Mouse (Mus musculus) MEL-GATA-1-ER (cell line): ENCODE results near the gene B830017H08Rik.

Experiments used
- DNase-seq: peaks from one replicate; pipeline ENCODE4 v3.0.0-alpha.2; 2012; ENCODE audit warnings: low read depth; ENCODE audit errors: extremely low read depth

The B830017H08Rik gene

DNA sequence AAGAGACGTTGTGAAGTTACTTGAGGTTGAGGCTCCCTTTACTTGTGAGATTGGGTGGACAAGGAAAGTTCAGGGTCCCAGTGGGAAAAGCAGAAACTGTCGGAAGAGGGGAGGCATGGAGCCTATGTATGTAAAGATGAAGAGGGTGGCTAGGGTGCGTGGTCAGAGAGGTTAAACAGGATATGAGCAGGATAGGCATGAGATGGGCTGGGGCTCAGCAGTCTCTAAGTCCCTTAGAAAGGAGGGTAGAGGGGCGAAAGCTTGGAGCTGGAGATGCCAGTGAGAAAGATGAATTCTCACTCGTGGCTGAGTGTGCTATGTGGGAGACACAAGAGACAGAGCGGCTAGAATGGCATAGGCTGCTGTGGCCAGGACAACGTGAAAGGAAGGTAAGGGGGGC is at the start of gene B830017H08Rik:
B830017H08Rik (plus strand) TSS at position 301 of the 400 bp plus-strand sequence.
- no peak for DNase-seq

DNA sequence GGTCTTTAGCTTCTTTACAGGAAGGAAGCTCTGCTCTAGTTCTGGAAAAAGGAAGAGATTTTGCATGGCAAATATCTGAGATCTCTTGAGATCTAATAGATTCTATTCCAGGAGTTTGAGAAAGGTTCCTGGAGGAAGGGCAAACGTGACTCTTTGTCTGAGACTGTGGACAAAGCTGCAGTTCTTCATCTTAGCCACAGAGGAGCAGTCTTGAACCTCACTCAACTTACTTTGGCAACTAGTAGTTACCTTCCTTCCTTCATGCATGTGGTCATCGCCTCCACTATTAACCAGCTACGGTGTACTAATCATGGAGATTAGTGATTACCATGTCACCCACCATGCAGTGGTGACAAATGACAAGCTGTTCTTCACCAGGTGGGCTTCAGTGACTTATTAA is 47.6 kb upstream of the B830017H08Rik start:
- DNase-seq = no peak

DNA sequence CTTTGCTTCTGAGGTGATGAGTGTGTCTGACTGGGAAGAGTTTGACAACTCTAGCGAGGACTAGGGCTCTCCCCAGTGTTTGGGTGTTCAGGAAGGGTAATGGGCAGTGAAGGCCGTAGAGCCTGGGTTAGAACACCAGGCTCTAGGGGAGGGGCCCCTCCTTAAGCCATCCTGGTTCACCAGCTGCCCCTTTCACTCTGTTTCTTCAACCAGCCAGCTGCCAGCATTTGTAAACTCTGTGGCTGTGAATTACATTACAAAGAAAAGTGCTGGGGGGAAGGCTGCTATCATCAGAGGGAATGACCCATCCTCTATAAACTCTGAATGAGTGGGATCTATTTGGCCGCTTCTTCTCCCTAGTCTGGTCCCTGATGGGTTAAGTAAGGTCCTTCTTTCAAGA is 40.2 kb upstream of the B830017H08Rik start:
- DNase-seq = no peak

DNA sequence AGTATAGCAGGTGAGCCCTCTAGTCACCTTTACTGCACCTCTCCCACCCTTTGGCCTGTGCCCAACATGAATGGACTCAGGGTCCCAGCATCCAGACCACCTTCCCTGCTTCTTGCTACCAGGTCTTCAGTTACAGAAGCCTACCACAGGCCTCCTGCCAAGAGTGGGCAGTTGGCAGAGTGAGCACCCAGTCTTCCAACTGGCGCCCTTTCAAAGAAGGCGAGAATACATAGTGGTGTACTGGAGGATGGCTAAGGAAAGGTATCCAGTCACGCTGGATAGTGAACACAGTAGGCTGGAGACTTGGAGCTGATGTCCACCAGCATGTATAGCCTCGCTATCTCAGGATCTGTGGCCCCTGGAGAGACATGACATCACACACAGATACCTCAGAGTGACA is 38.9 kb upstream of the B830017H08Rik start:
- DNase-seq = no peak

DNA sequence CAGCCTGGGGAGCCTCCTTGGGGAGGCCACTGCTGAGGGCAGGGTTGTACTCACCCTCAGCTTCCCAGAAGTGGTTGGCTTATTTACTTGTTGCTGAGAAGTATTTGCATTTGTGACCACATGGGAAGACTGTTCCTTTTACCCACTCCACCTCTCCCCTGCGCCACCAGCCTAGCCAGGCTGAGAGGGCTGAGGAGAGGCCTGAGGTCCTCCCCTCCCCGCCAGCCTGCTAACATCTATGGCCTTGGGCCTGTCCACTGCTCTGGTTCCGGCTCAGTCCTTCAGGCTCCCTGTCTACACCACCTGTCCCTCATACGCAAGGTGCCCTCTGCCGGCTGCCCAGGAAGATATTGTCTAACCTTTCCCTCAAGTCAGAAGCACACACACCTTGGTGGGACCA is 37.3 kb upstream of the B830017H08Rik start:
- DNase-seq = no peak

DNA sequence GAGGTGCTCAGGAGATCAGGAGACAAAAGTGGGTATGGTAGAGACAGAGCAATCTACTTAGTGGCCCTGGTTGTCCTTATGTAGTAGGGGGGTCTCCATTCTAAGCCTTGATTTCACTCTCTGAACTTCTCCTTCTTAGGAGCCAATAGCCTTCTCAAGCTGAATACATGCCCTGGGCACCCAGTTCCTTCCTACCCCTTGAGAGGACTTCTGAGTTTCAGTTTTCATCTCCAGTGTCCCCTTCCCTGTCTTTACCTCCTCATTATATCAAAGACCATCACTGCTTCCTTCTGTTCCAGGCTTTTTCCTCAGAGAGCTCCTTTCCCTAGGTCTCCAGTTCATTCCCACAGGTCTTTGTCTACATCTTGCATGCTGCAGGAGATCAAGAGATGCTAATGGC is 36.4 kb upstream of the B830017H08Rik start:
- DNase-seq = no peak

DNA sequence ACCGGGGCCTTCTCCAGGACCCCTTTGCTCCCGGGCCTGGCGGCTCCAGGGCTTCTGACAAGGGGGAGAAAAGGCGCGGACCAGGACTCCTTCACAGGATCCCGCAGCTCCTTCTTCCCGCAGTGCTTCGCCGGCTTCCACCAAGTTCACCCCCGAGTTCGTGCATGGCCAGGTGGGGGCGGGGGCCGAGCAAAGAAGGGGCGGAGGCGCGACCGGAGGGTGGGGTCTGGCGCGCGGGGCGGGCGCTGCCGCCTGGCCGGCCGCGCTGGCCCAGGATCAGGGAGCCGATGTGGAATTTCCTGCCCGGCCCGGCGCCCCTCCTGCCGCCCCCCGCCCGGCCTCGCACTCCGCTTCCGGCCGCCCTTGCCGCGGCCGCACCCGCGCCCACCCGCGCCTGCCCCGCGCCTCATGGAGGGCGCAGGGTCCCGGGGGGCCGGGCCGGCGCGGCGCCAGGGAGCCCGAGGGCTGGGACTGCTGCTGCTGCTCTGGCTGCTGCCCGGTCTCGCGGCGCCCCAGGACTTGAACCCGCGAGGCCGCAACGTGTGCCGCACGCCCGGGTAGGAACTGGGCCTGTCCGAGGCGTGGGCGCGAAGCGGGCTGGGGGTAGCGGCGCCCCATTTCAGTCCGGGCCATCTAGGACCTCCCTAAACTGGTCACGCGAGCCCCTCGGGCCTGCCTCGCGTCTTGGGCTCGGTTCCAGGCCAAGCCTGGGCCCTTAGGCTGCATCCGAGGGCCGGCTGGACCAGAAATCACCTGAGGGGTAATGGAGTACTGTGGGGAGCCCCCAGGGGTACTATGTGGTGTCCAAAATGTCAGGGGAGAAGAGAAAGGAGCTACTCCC is 35.7 kb upstream of the B830017H08Rik start, which contains the start of gene Scarf2:
Scarf2 (plus strand) TSS at position 312 of the 841 bp plus-strand sequence.
- no peak for DNase-seq

DNA sequence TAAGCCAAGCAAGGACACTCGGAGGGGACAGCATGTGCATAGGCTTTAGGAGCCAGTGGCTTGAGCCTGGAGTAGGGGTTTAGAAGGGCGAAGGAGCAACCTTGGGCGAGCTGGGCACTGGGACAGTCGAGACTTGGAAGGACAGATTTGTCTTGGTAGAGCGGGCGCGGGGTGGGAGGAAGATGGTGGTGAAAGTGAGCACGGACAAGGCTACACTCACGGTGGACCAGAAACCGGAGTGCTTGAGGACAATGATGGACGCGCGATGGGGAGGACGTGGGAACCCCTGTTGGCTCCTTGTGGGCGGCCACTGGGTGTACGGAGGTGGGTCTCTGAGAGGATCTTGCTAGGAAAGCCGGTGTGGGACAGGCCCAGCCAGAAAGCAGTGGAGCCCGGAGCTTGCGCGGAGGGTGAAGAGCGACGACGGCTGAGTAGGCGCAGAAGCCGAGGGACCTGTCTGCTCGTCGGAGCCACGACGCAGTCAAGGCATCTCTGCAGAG is 35.1 kb upstream of the B830017H08Rik start:
- DNase-seq = no peak

DNA sequence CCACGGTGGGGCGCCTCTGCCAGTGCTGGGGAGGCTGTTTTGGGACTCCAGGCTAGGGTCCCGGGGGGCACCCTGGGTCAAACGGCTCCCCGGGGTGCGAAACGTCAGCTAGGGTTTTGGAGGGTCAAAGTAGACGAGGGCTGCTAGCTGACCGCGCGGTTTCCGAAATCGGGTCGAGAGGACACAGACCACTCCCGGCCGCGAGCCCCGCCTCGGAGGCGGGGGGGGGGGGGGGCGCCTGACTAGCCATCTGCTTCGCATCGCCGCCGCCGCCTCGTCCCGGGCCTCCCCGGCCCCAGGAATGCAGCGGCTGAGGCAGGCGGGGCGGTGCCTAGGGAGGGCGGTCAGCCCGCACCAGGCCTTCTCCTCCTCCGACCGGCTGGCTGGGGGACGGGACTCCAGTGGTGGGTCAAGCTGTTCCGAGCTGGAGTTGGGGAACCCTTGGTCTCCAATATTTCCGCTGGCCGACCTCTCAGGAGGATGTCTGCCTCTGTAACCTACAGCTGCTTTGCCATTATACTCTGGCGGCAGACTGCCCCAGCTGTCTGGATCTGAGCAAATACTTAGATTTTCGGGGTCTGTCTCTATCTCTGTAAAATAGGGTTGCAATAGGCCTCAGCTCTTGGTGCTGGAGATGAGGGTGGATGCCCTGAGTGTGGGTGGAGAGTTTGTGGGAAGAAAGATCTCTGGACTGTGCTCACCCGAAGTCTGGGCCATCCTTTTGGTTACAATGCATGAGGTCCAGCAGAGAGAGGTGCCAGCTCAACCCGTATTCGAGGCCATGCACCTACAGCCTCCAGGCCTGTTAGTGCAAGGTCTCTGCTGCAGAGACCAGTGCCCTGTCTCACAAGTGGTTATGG is 34.4 kb upstream of the B830017H08Rik start:
- DNase-seq = no peak

DNA sequence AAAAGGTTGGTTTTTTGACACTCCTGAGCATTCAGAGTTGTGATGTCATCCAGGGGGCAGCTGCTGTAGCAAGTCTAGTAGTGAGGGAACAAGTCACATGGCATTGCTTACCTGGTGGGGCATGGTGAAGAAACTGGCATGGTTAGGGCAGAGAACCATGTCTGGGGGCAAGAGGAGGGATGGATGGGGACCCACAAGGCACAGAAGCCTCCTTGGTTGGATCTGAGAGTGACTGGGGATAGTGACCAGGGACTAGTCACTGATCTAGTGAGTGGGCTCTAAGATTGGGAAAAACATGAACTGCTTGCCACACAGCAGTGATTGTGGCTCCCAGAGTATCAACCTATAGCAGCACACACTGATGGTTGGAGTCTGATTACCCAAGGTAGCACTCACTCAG is 33.3 kb upstream of the B830017H08Rik start:
- DNase-seq = no peak

DNA sequence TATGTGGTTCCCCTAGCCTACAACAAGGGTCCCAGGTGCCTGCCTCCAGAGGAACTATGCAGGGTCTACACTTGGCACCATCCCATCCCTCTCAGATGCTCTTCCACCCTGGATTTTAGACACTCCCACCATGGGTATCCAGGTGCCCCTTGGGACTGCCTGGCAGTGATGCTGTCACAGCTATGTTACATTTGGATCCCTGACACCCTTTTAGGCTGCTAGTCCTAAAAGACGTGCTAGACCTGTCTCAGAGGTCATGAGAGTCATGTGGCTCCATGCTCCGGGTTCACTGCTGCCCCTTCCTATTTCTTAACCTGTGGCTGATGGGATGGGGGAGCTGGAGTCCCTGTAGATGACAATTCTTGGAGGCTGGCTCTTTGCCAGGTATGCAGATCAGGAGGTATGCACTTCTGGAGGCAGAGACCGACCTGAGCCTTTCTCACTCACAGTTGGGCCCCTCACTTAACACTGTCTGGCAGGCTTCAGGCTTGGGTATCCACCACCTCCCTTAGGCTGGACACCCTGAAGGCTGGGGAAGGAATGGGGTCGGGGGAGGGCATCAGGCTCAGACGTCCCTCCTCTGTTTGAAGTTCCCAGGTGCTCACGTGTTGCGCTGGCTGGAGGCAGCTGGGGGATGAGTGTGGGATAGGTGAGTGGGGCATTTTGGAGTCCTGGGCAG is 31.0 kb upstream of the B830017H08Rik start:
- no peak for DNase-seq

DNA sequence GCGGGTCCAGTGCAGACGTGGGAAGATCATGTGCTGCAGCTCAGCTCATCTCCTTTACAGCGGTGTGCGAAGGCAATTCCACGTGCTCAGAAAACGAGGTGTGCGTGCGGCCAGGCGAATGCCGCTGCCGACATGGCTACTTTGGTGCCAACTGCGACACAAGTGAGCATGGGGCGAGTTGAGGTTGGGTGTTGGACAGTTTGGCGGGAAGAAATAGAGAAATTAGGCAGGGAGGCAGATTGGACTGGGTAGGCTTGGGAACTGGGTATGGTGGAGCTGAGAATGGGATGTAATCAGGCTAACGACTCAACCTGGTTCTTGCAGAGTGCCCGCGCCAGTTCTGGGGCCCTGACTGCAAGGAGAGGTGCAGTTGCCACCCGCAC is 30.5 kb upstream of the B830017H08Rik start:
- no peak for DNase-seq

DNA sequence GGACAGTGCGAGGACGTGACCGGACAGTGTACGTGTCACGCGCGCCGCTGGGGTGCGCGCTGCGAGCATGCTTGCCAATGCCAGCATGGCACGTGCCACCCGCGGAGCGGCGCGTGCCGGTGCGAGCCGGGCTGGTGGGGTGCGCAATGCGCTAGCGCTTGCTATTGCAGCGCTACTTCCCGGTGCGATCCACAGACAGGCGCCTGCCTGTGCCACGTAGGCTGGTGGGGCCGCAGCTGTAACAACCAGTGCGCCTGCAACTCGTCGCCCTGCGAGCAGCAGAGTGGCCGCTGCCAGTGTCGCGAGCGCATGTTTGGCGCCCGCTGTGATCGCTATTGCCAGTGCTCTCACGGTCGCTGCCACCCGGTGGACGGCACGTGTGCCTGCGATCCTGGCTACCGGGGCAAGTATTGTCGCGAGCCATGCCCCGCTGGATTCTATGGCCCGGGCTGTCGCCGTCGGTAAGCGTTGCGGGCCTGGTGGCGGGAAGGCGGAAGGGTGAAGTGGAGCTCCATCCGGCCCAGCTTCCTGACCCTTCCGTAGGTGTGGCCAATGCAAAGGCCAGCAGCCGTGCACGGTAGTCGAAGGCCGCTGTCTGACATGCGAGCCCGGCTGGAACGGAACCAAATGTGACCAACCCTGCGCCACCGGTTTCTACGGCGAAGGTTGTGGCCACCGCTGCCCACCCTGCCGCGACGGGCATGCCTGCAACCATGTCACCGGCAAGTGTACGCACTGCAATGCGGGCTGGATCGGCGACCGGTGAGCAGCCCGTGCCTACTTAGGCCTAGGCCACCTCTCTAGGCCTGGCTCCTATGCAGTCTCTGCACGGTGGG is 29.9 kb upstream of the B830017H08Rik start:
- no peak for DNase-seq

DNA sequence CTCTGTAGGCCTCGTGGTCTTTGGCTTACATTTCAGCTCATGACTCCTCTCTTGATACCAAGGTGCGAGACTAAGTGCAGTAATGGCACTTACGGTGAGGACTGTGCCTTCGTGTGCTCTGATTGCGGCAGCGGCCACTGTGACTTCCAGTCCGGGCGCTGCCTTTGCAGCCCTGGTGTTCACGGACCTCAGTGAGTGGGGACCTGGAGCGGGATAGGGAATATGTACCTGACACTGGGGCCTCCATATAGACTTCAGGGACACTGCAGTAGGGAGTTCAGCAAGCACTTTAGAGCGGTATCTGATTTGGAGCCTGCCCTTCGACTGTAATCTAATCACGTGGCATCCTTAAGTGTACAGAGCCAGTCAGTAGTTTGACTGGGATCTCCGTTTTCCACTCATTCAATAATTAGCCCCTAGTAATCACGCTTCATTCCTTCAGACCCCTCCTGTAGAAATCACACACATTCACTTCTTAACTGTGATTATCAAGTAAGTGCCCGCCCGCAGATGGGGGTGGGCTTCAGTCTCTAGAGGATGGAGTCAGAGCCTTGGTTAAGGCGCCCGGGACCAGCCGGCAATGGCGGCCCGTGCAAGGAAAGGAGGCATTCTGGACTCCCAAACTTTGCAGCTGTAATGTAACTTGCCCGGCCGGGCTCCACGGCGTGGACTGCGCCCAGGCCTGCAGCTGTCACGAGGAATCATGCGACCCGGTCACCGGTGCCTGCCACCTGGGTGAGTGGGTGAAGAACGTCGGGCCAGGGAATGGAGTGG is 29.1 kb upstream of the B830017H08Rik start:
- no peak for DNase-seq

DNA sequence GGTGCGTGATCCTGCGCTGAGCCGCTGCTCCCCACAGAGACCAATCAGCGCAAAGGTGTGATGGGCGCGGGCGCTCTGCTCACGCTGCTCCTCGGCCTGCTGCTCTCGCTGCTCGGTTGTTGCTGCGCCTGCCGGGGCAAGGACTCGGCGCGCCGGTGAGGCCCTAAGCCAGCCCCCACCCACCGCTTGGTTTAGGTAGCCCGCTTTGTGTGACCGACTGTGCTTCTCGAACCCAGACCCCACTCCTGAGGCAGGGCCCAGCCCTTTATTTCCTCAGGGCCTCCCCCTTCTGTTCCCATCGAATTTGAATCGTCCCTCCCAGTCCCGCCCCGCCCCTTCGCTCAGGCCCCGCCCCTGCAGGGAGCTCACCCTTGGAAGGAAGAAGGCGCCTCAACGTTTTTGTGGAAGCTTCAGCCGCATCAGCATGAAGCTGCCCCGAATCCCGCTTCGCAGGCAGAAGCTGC is 28.4 kb upstream of the B830017H08Rik start:
- DNase-seq = peak; percentile 64

DNA sequence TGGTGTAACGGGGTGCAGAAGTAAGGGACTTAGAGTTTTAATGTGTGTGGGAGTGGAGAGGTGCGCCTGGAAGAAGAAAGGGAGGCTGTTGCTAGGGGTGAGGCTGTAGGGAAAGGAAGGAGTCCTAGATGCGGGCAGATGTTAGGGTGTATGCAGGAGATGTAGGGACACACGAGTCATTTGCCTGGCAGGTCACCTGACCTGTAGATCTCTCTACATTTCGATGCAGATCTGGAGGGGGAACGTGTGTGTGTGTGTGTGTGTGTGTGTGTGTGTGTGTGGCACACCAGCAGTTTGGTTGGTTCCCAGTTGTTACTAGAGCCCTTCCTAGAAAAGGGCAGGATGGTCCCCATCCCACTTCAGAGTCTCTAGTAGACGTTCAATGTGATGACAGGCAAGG is 27.9 kb upstream of the B830017H08Rik start:
- DNase-seq = no peak

DNA sequence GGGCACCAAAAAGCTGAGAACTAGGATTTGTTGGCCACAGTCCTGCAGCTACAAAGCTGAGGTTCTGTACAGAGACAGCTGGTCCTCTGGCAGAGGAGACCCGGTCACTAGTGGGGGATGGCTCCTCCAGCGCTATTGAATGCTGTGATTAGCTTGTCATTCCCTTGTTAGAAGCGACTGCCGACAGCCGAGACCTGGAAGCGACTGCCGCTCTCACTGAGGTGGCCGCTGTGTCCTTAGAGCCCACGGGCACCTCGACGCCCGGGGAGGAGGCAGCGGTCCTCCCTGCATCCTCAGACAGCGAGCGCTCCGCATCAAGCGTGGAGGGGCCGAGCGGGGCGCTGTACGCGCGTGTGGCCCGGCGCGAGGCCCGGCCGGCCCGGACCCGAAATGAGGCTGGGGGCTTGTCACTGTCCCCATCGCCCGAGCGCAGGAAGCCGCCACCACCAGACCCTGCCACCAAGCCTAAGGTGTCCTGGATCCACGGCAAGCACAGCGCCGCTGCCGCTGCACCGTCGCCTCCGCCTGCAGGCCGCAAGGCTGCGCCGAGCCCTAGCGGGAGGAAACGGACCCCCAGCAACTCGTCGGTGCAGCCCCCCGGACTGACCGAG is 26.2 kb upstream of the B830017H08Rik start:
- no peak for DNase-seq

DNA sequence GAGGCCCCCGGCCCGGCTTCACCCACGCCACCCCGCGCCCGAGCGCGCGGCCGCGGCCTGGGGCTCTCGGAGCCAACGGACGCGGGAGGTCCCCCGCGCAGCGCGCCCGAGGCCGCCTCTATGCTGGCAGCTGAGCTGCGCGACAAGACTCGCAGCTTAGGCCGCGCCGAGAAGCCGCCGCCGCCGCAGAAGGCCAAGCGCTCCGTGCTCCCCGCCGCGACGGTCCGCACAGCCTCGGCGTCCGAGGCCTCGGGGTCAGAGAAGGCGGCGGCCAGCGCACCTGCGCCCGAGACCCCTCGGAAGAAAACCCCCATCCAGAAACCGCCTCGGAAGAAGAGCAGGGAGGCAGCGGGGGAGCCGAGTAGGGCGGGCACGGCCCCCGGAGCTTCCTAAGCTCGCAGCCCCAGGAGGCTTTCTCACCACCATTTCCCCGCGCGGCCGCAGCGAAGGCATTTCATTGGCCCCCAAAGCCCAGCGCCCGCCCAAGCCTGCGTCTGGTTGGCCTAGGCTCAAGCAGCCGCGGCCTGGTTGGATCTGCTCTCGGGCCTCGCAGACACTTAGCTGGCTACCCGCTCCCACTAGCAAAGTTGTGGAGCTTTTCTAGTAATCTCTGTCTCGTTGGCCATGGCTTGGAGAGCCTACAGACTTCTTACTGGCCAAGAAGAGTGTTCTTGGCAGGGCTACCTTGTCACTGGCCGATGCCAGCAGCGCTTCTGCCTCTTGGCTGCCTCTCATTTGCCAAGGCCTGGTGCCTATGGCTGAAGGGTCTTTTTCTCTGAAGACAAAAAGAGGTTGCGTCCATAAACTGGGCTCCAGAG is 25.5 kb upstream of the B830017H08Rik start:
- peak; percentile 79 for DNase-seq

DNA sequence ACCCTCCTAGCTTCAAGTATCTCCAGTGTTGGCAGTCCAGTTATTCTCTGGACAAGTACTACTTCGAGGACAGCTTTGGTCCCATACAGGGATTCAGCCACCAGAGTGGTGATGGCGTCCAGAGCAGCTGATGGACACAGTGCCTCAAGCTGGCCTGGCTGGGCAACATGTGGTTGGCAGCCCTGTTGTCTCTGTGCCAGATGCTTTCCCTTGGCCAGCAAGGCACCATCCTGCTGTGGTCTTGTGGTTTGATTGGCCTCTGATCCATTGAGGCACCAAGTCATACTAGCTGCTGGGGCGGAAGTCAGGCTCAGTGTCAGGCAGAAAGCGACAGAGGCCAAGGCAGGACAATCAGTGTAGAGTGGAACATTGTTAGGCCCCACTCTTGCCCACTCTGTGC is 23.8 kb upstream of the B830017H08Rik start:
- DNase-seq = no peak
